Mouse (Mus musculus): ENCODE results near the gene Vps37d. TPM values are rescaled to one million over a fixed set of nuclear protein-coding genes. Genes with fewer than 3 reads are reported as not detected.

Vps37d gene
- not detected for polyA plus RNA-seq (2017; shearing (Covaris generic))

DNA sequence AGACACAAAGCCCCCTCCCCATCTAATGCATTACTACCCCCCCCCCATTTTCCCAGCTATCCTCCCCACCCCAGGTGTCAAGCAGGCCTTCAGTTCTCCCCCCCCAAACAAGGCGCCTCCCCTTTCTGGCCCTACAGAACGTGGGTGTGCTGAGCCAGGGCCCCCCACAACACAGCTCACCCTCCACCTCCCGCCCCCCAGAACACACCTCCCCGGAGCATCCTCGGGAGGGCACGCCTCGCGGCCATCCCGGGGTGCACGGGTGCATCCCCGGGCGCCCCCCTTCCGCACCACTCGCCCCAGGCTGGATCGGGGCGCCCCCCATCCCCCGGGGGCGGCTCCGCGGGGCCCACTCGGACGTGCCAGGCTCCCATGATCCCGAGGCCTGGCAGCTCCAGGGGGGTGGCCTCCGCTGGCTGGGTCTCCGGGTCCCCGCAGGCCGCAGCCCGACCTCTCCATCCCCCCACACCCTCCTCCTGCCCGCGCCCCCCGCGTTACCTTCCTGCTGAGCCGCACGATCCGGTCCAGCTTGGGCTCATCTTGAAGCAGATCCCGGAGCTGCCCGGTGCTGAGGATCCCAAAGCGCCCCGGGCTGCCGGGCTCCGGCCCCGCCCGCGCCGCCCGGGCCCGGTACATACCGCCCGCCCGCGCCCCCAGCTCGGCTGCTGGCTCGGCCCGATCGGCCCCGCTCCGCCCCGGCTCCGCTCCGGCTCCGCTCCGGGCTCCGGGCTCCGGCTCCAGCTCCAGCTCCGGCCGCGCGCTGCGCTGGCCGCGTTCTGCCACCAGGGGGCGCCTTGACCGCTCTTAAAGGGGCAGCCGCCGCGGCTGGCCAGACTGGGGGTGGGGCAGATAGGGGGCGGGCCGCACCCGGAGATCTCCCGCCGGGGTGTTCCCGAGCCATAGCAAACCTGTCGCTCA, at the start of gene Vps37d:
TSS of gene Vps37d (minus strand) at position 703 of the 918 bp plus-strand sequence.

DNA sequence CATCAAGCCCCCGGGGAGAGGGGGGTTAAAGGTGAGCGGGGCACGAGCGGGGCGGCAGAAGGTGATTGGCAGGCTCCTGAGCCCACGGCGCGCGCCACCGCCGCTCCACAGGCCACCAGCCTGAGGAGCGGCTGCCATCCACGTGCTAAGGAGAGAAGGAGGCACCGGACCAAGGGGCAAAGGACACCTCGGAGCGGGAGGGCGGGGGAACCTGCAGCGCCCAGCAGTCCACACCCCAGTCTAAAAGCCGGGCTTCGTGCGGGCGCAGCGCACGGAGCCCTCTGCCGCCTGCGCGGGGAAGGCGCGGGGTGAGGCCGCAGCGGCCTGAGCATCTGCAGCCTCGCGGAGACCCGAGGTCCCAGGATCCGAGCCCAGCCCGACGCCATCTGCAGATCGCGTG, 11.6 kb upstream of the Vps37d start, which contains the start of gene Mlxipl:
TSS of gene Mlxipl (plus strand) at position 238 of the 400 bp plus-strand sequence.

DNA sequence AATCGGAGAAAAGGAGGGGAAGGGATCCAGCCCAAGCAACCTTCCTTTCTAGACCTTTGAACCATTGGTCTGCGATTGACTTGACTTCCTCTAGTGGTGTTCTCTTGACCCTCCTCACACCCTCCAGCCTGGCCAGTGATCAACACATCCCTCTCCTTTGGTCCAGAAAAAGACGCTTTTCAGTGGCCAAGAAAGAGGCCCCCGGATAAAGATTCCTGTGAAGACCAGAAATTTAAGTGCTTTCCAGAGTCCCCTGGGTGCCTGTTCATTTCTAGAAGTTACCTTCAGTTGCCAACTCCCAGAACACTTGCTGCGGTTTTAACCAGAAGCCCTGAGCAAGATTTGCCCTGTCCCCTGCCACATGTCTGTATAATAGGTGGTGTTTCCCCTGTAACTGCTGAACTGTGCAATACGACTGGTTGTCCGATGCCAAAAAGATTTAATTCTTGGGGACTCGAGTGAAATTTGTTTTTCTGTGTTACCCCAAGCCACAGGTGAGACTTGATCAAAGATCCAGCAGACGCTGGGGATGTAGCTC, 13.1 kb downstream of the Vps37d start, which contains the start of gene Bud23:
TSS of gene Bud23 (minus strand) at position 51 of the 538 bp plus-strand sequence.

DNA sequence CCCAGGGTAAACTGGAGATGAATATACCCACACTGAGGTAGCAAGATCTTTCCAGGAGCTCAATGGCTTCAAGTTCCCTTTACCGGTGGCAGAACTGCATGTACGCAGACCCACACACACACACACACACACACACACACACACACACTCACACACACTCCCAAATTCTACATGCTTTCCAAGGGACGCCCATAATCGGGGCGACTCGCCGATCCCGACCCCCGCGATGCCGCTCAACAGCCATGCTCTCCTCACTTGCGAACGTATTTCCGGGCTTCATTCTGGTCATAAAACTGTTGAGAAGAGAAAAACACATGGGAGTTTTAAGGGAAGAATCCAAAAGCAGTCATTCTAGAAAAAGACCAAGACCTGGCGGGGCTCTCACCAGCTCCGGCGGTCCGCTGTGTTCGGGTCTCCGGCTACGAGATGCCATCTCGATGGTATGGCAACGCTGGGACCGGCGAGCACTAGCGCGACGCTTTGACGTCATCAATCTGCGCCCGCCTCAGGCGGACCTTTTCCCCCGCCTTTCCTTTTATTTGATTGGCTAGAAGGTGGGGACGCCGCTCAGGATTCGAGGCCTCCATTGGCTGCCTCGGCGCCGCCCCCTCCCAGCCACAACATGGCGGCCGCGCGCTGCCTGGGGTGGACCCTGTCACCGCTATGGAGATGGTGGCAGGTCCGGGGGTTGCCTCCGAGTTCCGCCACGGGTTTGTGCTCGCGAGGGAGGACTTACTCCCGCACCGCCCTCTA, 14.3 kb downstream of the Vps37d start, which contains the start of gene Dnajc30:
TSS of gene Dnajc30 (plus strand) at position 574 of the 753 bp plus-strand sequence.

DNA sequence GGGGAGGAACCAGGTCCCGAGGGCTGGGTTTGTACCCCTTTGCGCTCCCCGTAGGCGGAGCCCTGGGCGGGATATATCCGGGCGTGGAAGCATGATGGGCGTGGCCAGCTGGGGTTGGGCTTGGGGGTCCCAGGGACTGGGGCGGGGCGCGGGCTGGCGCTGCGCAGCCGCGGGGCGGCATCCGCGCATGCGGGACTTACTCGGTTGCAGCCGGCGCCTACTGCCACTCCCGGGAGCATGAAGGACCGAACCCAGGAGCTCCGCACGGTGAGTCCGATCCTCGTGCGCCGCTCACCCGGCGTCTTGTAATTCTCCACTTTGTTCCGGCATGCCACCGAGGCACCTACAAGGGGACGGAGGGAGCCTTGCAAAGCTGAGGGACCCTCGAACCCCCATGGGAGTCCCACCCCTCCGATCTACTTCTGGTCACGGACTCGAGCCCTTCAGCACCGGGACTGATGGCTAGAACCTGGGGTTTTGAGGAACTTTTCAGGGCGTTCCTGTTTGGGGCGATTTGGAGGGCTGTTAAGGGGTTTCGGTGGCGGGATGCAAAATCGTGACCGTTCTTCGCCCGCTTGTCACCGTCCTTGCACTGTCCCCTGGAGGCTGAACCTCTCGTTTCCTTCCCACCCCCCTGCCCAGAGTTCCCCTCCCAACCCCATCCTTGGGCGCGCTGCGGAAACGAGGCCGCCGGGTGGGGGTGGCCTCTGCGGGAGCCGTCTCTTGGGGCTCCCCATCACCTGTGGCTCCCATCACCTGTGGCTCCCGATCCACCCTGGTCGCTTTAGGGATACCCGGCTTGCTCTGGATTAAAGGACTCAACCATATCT, 54.5 kb downstream of the Vps37d start, which contains the start of gene Stx1a:
TSS of gene Stx1a (plus strand) at position 139 of the 830 bp plus-strand sequence.

Other genes starting within 250 kb of the Vps37d start
- not detected for gene Tmem270, start 171.5 kb downstream of the Vps37d start, polyA plus RNA-seq (2017; shearing (Covaris generic))
- gene Cldn13, start 162.7 kb downstream of the Vps37d start, polyA plus RNA-seq (2017; shearing (Covaris generic)) = 1 to 10 TPM; 1.2 to 2.7 TPM
- 10 to 100 TPM; 11.0 to 18.6 TPM for gene Mettl27, start 145.9 kb downstream of the Vps37d start, polyA plus RNA-seq (2017; shearing (Covaris generic))
- gene Cldn4, start 131.3 kb downstream of the Vps37d start, polyA plus RNA-seq (2017; shearing (Covaris generic)) = under 1 TPM in 1 of 2 experiments, not detected in 1; 0.57 TPM
- not detected for gene Cldn3, start 92.1 kb downstream of the Vps37d start, polyA plus RNA-seq (2017; shearing (Covaris generic))
- gene Abhd11, start 69.1 kb downstream of the Vps37d start, polyA plus RNA-seq (2017; shearing (Covaris generic)) = 10 to 100 TPM; 43.2 to 91.7 TPM
- gene Stx1a, start 54.8 kb downstream of the Vps37d start, polyA plus RNA-seq (2017; shearing (Covaris generic)) = 10 to 100 TPM in 1 of 2 experiments, 1 to 10 TPM in 1; 9.5 to 15.9 TPM
- 10 to 100 TPM; 16.8 to 24.4 TPM for gene Dnajc30, start 14.1 kb downstream of the Vps37d start, polyA plus RNA-seq (2017; shearing (Covaris generic))
- 100 to 1,000 TPM in 1 of 2 experiments, 10 to 100 TPM in 1; 76.2 to 111 TPM for gene Bud23, start 13.3 kb downstream of the Vps37d start, polyA plus RNA-seq (2017; shearing (Covaris generic))
- gene Mlxipl, start 11.6 kb upstream of the Vps37d start, polyA plus RNA-seq (2017; shearing (Covaris generic)) = under 1 TPM; 0.18 to 0.43 TPM
- gene Tbl2, start 71.4 kb upstream of the Vps37d start, polyA plus RNA-seq (2017; shearing (Covaris generic)) = 10 to 100 TPM; 12.8 to 16.5 TPM
- gene Bcl7b, start 90.0 kb upstream of the Vps37d start, polyA plus RNA-seq (2017; shearing (Covaris generic)) = 10 to 100 TPM; 82.5 to 84.2 TPM
- gene Baz1b, start 109.0 kb upstream of the Vps37d start, polyA plus RNA-seq (2017; shearing (Covaris generic)) = 10 to 100 TPM; 31.2 to 45.4 TPM
- under 1 TPM in 1 of 2 experiments, not detected in 1; 0.20 TPM for gene Fzd9, start 173.0 kb upstream of the Vps37d start, polyA plus RNA-seq (2017; shearing (Covaris generic))